Mouse (Mus musculus): ENCODE measurements around the gene Etnk2. TPM values are rescaled to one million over a fixed set of nuclear protein-coding genes. Genes with fewer than 3 reads are reported as not detected.

The Etnk2 gene
- polyA plus RNA-seq, 1 experiment from 2014 or later: 4.3 TPM

DNA sequence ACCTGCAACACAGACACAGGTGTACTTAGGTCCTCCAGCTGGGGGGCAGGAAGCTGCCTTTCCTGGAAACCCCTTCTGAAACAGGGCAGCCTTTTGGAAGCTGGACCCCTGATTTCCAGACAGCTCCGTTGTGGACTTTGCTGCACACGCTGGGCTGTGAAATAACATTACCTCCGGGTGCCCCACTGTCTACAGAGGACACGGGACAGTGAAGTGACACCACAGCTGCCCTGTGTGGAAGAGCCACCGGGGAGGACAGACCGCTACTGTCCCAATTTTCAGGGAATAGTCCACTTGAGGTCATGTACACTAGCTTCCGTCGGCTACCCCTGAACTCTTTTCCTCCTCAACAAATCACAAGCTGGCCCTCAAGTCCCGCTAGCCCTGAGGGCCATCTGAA, 44.9 kb downstream of the Etnk2 start:
- Histone ChIP-seq H3K4me3 (replicated peaks) (no peak overlapping the region), H3K27me3 (no peaks in the 10 kb centered on the region), H3K36me3 (no peaks in the 10 kb centered on the region), H3K27ac (peak overlapping the region; percentile 47; the same call in 1 of the 2 replicates), H3K4me1 (replicated peaks) (peaks cover 33% of the 10 kb centered on the region), H3K9me3 (replicated peaks) (no peaks in the 10 kb centered on the region), H3K9ac (no peak overlapping the region), H3K4me2 (peak overlapping the region; percentile 25)
- DNase-seq (no peak), ATAC-seq (ENCODE audit: low read depth) (0 out of 2 replicates have a peak, but pooled peaks have one; percentile 45)
- 70% methylated on average over 9 of the region's 9 CpGs for WGBS (ENCODE audit: insufficient replicate concordance)

DNA sequence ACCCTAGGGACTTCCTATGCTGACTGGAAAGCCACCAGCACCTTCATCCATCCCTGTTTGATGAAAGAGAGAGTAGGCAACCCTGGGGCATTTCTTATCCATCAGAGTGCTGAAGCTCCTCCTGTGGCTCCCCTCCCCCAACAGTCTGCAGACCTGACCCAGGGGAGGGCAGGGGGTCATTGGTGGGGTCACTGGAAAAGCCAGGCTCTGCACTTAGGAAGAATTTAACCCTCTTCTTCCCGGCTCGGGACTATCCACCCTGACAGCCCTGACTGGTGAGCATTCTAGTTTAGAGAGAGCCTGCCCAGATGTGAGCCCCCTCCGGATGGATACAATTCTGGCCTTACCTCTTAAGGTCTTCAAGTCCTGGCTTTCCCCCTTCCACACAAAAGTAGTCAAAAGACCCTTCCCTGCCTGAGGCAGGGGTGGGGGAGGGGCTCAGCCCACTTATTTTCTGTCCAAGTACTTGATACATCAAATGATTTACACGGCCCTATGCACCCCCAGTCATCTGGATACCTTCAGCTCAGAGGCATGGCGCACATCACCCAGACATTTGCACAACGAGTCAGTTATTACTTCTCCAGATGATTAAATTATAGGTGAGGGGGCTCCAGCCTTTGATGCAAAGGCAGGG, 45.6 kb downstream of the Etnk2 start:
- H3K27me3 ChIP-seq: no peaks in the 10 kb centered on the region
- no peak overlapping the region for H3K9ac ChIP-seq
- peak overlapping the region; percentile 25 for H3K4me2 ChIP-seq
- H3K36me3 ChIP-seq: no peaks in the 10 kb centered on the region
- H3K4me3 ChIP-seq (replicated peaks): no peak overlapping the region
- ATAC-seq (ENCODE audit: low read depth) (peak; percentile 51; the same call in 1 of the 2 replicates), DNase-seq (no peak)
- H3K4me1 ChIP-seq (replicated peaks): peaks cover 36% of the 10 kb centered on the region
- H3K9me3 ChIP-seq (replicated peaks): no peaks in the 10 kb centered on the region
- no peak overlapping the region for H3K27ac ChIP-seq
- WGBS (ENCODE audit: insufficient replicate concordance): 54% methylated on average over 6 of the region's 6 CpGs

DNA sequence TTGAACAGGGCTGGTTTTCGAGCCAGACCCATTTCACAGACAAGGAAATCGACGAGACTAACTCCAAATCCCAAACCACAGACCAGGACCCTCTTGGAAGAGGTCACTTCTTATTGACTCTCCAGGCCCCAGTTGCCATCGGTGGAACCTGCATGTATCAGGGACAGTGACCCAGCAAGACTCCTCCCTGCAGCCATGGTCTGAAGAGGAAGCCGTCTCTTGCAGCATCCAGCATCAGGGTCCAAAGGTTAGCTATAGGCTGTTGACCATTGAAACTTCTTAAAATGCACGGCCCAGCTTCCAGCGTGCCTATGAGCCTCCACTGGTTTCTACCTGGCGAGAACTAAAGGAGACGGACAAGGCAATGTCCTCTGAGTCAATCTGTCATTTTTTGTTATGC, 46.4 kb downstream of the Etnk2 start:
- H3K9me3 ChIP-seq (replicated peaks): no peaks in the 10 kb centered on the region
- peaks cover 37% of the 10 kb centered on the region for H3K4me1 ChIP-seq (replicated peaks)
- 66% methylated on average over 9 of the region's 9 CpGs for WGBS (ENCODE audit: insufficient replicate concordance)
- no peak overlapping the region for H3K4me2 ChIP-seq
- no peak for DNase-seq
- no peak overlapping the region for H3K27ac ChIP-seq
- H3K27me3 ChIP-seq: no peaks in the 10 kb centered on the region
- no peaks in the 10 kb centered on the region for H3K36me3 ChIP-seq
- H3K9ac ChIP-seq: no peak overlapping the region
- ATAC-seq (ENCODE audit: low read depth): no peak
- no peak overlapping the region for H3K4me3 ChIP-seq (replicated peaks)

DNA sequence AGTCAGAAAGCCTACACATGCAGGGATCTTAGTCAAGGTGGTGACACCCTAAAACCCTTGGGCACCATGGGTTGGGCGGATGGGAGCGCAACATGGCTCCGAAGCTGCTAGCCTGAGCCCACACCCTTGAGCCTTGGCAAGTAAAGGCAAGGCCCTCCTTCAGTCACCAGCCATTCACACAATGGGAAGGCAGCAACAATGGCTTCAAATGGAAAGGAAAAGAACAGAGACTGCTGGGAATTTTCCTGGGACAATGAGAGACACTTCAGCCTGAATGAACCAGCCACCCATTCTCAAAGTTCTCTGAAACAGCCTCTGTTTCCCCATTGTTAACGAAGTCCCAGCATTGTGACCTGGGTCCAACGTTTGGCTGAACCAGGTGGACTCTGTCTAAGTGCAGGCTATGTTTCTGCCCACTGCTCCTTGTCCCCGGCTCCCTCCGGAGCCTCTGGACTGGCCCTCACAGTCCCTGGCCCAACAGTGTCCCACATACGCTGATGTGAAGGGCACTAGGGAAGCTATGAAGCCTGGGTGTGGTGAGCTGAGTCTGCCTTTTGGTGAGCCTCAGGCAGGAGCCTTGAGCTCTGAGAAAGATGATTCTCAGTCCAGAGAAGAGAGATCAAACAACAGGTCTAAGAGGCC, 48.3 kb downstream of the Etnk2 start:
- Histone ChIP-seq H3K27me3 (no peaks in the 10 kb centered on the region), H3K4me3 (replicated peaks) (no peak overlapping the region), H3K9ac (no peak overlapping the region), H3K4me2 (no peak overlapping the region), H3K27ac (no peak overlapping the region), H3K36me3 (no peaks in the 10 kb centered on the region), H3K4me1 (replicated peaks) (peaks cover 52% of the 10 kb centered on the region), H3K9me3 (replicated peaks) (no peaks in the 10 kb centered on the region)
- ATAC-seq (ENCODE audit: low read depth): no peak
- WGBS (ENCODE audit: insufficient replicate concordance): 68% methylated on average over 8 of the region's 8 CpGs
- DNase-seq: no peak

DNA sequence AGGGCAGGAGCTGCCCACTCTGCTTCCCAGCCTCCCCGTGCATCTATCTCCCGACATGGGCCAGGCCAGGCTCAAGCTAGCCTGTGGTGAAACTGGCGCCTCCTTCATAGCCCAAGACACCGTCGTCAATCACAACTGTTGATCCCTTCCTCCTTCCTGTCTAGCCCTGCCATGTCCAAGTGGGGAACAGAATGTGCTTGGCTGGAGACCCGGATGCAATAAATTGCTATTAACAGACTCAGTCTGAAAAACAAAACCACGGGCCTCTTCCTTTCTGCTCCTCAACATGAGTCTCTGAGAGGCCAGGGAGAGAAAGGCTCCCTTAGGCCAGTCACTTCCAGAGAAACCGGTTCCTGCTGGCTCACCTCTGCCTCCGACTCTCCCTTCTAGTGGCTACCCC, 49.6 kb downstream of the Etnk2 start:
- Histone ChIP-seq H3K9me3 (replicated peaks) (no peaks in the 10 kb centered on the region), H3K9ac (no peak overlapping the region), H3K36me3 (no peaks in the 10 kb centered on the region), H3K4me1 (replicated peaks) (peaks cover 63% of the 10 kb centered on the region), H3K27ac (no peak overlapping the region), H3K4me2 (no peak overlapping the region), H3K4me3 (replicated peaks) (no peak overlapping the region), H3K27me3 (no peaks in the 10 kb centered on the region)
- no peak for ATAC-seq (ENCODE audit: low read depth)
- no peak for DNase-seq
- WGBS (ENCODE audit: insufficient replicate concordance): 39% methylated on average over 9 of the region's 9 CpGs

DNA sequence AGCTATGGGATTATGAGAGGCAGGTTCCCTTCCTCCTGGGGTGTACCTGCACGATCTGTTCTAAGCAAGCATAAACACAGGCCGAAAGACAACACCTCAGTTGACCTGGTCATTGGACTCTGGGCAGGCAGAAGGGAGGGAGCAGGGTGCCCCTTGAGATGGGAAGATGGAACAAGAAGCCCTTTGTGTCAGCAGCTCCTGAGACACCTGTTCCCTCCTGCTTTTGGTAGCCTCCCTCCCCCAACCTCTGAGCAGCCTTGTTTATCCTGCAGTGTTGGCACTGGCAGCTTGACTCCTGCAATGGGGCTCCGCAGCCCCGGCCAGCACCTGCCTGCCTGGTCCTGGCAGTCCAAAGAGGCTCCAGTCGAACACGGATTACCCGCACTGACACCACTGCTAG, 51.7 kb downstream of the Etnk2 start:
- H3K9me3 ChIP-seq (replicated peaks): no peaks in the 10 kb centered on the region
- H3K27me3 ChIP-seq: peaks cover 5% of the 10 kb centered on the region; the same call in 1 of the 2 replicates
- DNase-seq (no peak), ATAC-seq (ENCODE audit: low read depth) (no peak)
- no peak overlapping the region for H3K9ac ChIP-seq
- peaks cover 58% of the 10 kb centered on the region for H3K4me1 ChIP-seq (replicated peaks)
- H3K4me3 ChIP-seq (replicated peaks): no peak overlapping the region
- H3K4me2 ChIP-seq: no peak overlapping the region
- H3K27ac ChIP-seq: no peak overlapping the region
- H3K36me3 ChIP-seq: no peaks in the 10 kb centered on the region
- 67% methylated on average over 7 of the region's 7 CpGs for WGBS (ENCODE audit: insufficient replicate concordance)

DNA sequence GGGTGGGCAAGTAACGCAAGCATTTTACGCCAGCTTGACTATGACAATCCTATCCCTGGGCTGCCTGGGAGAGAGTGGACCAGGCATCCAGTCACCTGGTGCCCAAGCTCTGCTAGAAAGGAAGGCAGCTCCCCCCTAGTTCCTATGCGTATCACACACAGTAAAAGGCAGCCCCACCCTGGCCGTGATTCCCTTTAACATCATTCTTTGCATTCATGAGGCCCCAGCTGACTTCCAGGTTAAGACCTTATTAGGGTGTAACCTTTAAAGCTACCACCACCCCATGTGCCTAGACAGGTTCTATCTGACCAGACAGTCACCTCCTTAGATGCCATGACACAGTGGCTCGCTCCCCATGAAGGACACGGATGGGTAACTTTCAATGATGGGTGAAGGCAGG, 52.1 kb downstream of the Etnk2 start:
- H3K36me3 ChIP-seq: no peaks in the 10 kb centered on the region
- no peak overlapping the region for H3K9ac ChIP-seq
- peaks cover 9% of the 10 kb centered on the region; the same call in 1 of the 2 replicates for H3K27me3 ChIP-seq
- no peak for DNase-seq
- H3K9me3 ChIP-seq (replicated peaks): no peaks in the 10 kb centered on the region
- H3K4me3 ChIP-seq (replicated peaks): no peak overlapping the region
- 72% methylated on average over 6 of the region's 6 CpGs for WGBS (ENCODE audit: insufficient replicate concordance)
- no peak overlapping the region for H3K4me2 ChIP-seq
- peaks cover 58% of the 10 kb centered on the region for H3K4me1 ChIP-seq (replicated peaks)
- H3K27ac ChIP-seq: no peak overlapping the region
- no peak for ATAC-seq (ENCODE audit: low read depth)

DNA sequence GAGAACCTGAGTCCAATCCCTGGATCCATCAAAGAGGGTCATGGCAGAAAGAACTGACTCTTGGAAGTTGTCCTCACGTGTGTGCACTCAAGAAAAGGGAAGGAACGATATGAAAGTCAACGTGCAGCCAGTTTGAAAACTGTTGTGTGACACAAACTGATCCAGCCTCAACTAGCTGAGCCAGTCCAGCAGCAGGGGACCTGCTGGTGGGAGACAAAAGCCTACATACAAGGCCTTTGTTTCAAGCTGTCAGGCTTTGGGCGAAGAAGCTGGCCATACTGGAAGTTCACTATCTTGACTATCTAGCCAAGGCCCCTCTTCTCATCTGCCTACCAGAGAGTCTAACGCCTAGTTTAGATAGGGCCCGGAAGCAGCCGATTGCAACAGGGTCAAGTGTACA, 53.1 kb downstream of the Etnk2 start:
- 50% methylated on average over 7 of the region's 7 CpGs for WGBS (ENCODE audit: insufficient replicate concordance)
- DNase-seq (no peak), ATAC-seq (ENCODE audit: low read depth) (no peak)
- Histone ChIP-seq H3K36me3 (no peaks in the 10 kb centered on the region), H3K9ac (no peak overlapping the region), H3K4me1 (replicated peaks) (peaks cover 66% of the 10 kb centered on the region), H3K27ac (no peak overlapping the region), H3K4me2 (no peak overlapping the region), H3K27me3 (peaks cover 18% of the 10 kb centered on the region), H3K9me3 (replicated peaks) (no peaks in the 10 kb centered on the region), H3K4me3 (replicated peaks) (no peak overlapping the region)

DNA sequence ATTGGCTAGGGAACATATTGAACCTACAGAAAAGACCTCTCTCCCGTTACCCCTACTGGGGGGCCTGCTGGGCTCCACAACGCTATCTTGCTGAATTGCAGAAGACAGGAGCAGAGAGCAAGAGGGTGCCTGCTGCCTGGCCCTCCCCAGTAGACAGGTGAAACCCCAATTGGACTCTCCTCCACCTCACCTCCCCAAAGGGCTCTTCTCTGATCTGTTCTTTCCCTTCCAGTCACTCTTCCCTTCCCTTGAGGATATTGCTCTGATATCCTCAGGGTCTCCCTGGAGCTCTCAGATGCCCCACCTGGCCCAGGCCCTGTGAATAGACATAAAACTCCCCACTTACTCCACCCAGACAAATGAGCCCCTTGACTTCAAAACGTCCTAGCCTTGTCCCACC, 53.7 kb downstream of the Etnk2 start:
- 0 out of 2 replicates have a peak overlapping the region, but pooled peaks have one; percentile 65 for H3K4me2 ChIP-seq

DNA sequence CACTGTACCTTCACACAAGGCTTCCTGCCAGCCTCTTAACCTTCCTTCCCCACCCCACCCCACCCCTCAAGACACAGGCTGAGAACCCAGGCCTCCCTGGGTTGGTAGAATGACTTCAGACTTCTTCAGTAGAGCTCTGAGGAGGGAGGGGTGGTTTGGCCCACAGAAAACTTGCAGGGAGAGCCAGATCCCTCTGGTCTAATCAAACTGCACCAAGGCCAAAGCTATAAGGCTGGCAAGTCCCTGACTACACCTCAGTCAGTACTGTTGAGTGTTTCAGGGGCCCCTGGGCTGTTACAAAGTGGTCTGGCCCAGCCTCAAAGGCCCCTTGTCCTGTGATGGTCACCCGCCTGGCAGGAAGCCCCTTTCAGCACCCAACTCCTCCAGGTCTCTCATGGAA, 54.2 kb downstream of the Etnk2 start:
- peak overlapping the region; percentile 46; the same call in 1 of the 2 replicates for H3K9ac ChIP-seq
- no peaks in the 10 kb centered on the region for H3K9me3 ChIP-seq (replicated peaks)
- peak overlapping the region; percentile 49 for H3K4me3 ChIP-seq (replicated peaks)
- H3K4me2 ChIP-seq: peak overlapping the region; percentile 65
- no peak overlapping the region for H3K27ac ChIP-seq
- peaks cover 29% of the 10 kb centered on the region for H3K27me3 ChIP-seq
- H3K36me3 ChIP-seq: no peaks in the 10 kb centered on the region
- peaks cover 63% of the 10 kb centered on the region for H3K4me1 ChIP-seq (replicated peaks)
- DNase-seq: no peak
- 20% methylated on average over 1 of the region's 1 CpGs for WGBS (ENCODE audit: insufficient replicate concordance)
- no peak for ATAC-seq (ENCODE audit: low read depth)

More for the DNA sequence above, 53.7 kb downstream of the Etnk2 start:
- H3K27me3 ChIP-seq: peaks cover 25% of the 10 kb centered on the region
- no peak overlapping the region for H3K9ac ChIP-seq
- no peak overlapping the region for H3K4me3 ChIP-seq (replicated peaks)
- DNase-seq: no peak
- WGBS (ENCODE audit: insufficient replicate concordance): 48% methylated on average over 3 of the region's 3 CpGs
- no peak for ATAC-seq (ENCODE audit: low read depth)
- H3K4me1 ChIP-seq (replicated peaks): peaks cover 62% of the 10 kb centered on the region
- H3K27ac ChIP-seq: no peak overlapping the region
- no peaks in the 10 kb centered on the region for H3K36me3 ChIP-seq
- no peaks in the 10 kb centered on the region for H3K9me3 ChIP-seq (replicated peaks)

DNA sequence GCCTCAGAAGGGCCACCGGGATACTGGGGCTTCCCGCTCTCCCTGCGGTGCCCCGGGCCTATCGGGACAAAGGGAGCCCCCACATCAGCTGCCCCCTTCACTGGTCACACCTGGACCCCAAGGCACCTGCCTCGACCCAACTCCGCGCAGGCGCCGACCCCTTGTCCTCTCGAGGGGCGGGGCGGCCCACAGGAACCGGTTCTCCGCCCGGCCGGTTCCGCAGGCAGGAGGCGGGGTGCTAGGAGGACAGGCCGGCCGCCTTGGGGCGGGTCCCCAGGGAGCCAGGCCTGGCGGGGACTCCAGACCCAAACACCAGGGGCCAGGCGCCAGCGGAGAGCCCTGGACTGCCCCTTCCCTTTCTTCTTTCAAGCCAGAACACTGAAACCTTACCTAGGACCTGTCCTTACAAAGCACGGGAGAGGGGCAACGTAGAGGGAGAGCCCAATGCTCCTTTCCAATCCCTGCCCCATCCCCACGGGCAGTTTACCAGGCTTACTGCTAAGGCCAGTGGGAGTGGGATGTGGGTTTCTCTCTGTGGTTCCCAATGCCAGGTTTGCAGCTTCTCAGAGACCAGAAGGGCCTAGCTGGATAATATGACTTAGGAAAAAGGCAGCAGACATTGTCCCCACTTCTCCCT, 54.9 kb downstream of the Etnk2 start:
- H3K4me2 ChIP-seq: peak overlapping the region; percentile 65
- H3K36me3 ChIP-seq: no peaks in the 10 kb centered on the region
- 7% methylated on average over 28 of the region's 28 CpGs for WGBS (ENCODE audit: insufficient replicate concordance)
- no peak overlapping the region for H3K27ac ChIP-seq
- ATAC-seq (ENCODE audit: low read depth) (peak; percentile 60), DNase-seq (no peak)
- H3K9me3 ChIP-seq (replicated peaks): no peaks in the 10 kb centered on the region
- H3K27me3 ChIP-seq: peaks cover 37% of the 10 kb centered on the region
- H3K9ac ChIP-seq: peak overlapping the region; percentile 46
- peak overlapping the region; percentile 49 for H3K4me3 ChIP-seq (replicated peaks)
- H3K4me1 ChIP-seq (replicated peaks): peaks cover 59% of the 10 kb centered on the region
